Mouse (Mus musculus): ENCODE results near the gene Irx2.

Gene Irx2

DNA sequence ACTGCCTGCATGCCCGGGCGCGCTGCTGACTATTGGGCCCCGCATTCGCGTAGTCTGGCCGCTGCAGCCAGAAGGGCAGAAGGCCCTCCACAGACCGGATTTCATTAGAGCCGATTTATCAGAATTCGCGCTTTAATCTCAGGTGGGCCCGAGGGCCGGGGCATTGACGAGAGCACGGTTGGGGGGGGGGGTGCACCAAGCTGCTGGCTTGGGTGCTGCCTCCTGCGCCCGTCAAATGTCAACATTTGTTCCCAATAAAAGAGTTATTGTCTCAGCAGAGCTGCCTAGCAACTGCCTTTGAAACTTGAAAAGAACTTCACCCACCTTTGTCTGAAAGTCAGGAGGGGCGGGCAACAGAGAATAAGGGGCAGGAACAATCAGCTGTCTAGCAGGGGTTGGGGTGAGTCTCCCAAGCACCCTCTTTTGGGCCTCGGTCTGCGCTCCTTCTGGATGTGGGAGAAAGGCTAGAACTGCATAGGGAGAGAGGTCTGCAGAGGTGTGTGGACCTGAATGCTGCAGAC lies 7.8 kb downstream of the Irx2 start:
- DNase-seq (ENCODE audit: low spot score in 2 of 2) = no peak

- DNase-seq (ENCODE audit: low spot score in 2 of 2) = no peak
These were observed 8.9 kb downstream of the Irx2 start for GRCm38 (mm10) chr13:72637536-72637935.

DNA sequence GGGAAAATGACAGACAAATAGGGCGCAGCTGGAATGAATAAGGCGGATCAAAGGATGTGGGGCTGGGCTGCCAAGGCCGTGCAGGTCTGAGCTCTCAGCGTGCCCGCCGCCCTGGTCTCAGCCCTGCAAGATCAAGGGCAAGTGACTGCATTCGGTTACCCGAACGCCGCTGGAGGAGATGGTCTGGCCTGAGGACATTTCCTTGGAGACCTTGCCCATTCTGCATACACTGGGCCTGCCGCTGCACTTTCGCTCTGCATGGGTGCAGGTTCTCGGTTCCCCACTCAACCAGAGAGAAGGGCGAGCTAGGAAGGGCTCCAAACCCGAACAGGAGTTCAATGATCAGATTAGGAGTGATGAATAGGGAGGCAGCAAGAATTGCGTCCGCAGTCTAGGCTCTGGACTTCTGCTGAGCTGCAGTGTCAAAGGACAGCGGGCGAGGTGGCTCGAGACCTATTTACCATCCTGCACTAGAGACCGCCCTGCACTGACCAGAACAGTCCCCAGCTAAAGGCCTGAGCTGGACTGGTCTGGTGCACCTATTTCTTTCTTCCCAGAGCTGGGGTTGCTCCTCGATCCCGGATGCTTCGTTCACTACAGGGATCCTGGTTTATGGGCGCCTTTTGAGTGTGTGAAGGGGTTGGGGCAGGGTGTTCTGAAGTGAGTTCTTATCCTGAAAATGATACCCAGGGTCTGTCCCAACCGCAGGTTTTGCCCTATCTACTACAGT lies 9.9 kb downstream of the Irx2 start:
- no peak for DNase-seq (ENCODE audit: low spot score in 2 of 2)

DNA sequence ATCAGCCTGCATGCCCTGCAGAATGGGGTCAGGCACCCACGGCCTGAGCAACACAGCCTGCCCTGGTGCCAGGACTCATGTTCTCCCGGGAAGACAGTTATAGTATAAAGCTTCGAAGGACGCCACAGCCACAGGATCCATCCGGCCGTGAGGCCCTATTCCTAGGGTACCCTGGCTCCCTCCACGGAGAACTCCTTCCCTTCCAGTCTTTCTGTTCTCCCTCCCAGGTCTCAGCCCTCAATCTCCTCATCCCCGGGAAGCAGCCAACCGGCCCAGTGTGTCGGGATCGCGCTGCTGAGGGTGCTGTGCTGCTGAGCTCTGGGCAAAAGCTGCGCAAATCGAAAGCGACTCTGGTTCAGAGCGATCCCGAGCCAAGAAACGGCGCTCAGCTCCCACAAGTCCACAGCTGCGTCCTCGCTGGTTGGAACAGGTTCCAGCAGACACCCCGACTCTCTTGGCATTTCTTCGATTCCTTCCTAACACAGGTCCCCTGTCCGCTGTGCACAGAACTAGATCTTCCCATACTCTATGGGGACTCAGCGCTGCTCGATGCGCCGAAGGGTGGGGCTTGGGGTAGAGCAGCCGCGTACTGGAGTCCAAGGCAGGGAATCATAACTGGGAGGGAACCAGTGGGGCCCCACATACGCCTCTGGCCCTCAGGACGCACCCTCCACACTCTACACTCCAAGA lies 11.0 kb downstream of the Irx2 start:
- peak in 1 of 2 experiments; percentile 42 for DNase-seq (ENCODE audit: low spot score in 2 of 2)

GRCm38 (mm10) chr13:72640131-72640521 lies 11.5 kb downstream of the Irx2 start:
- DNase-seq (ENCODE audit: low spot score in 2 of 2) = peak in 1 of 2 experiments; percentile 41

DNA sequence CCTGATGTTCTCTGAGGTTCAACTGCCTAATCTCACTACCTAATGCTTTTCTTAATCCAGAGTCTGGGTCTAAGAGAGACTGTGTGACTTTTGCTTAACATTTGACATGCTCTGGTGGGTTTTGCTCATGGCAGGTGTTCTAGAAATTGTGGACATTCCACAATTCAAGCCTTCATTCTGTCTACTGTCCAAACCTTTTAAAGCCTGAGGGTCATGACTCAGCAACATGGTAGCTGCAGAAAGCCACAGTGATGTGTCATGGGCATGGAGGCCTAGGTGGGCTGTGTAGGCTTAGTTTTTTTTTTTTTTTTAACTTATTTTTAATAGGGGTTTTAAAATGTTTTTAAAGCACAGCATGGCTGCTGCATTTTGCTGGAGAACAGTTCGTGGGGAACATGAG lies 27.8 kb downstream of the Irx2 start:
- no peak for DNase-seq (ENCODE audit: low spot score in 2 of 2)

DNA sequence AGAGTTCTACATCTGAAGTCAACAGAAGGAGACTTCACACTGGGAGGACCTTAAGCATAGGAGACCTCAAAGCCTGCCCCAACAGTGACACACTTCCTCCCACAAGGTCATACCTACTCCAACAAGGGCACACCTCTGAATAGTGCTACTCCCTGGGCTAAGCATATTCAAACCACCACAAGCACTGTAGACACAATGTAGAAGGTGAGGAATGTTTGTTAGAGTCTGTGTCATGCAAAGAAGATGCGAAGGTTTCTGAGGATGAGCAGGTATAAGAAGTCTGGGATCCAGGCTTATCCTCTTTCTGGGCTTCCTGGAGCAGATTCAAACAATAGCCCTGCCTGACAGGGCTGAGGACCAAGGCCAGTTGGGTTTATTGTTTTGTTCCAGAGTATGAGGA lies 47.2 kb downstream of the Irx2 start:
- DNase-seq (ENCODE audit: low spot score in 2 of 2) = no peak

Measured in urinary bladder, adult 18-20 months (tissue).